Mouse (Mus musculus): ENCODE results near the gene Ceacam3. TPM values are rescaled to one million over a fixed set of nuclear protein-coding genes. Genes with fewer than 3 reads are reported as not detected.
A peak's percentile ranks its signal among the peaks of the same experiment; 100 is the strongest.
"Not testable (repeated sequence)": the region's sequence is repeated elsewhere in the genome, so short reads cannot be mapped to it uniquely, and the experiment has no call there.

The Ceacam3 gene
- total RNA-seq (2015) (not detected in 2 replicates), total RNA-seq (2017) (not detected in 2 replicates)

DNA sequence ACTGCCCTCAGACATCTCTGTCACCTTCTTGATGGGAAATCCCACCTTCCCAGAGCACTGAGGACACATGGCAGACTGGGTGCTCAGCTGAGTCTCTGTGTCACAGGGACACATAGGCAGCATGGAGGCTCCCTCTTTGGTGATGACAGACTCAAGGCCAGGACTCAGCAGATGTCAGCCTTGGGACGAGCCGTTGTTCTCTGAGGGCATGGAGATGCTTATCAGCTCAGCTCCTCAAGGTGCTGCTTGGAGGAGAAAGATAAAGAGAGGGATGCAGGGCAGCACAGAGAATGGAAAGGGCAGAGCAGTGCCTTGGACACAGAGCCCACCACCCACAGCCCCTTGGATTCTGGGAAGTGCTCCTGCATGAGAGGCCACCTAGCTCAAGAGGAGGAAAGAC lies at the start of gene Ceacam3:
Ceacam3 (plus strand) TSS at position 352 of the 400 bp plus-strand sequence.
- ATAC-seq (replicated peaks; ENCODE audit: poor library complexity) = no peak

DNA sequence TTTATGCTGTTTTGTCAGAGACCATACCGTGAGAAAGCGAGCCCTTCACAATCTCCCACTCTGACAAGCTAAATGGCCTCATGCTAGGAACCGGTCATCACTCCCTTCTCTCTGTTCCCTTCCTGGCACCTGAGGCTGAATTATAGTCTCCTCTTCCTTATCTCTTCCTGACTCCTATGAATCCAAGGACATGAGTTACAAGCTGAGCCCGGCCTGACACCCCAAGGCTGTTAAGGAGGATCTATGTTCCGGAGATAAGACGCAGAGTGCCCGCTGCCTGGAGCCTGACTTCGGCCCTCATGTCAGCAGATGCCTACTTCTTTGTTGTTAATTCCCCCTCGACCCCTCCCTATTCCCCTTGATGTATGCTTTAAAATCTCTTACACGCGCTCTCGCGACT lies 48.5 kb upstream of the Ceacam3 start:
- not testable (repeated sequence) for ATAC-seq (replicated peaks; ENCODE audit: poor library complexity)

GRCm38 (mm10) chr7:17135307-17135706 lies 14.8 kb upstream of the Ceacam3 start:
- ATAC-seq (replicated peaks; ENCODE audit: poor library complexity) = no peak

DNA sequence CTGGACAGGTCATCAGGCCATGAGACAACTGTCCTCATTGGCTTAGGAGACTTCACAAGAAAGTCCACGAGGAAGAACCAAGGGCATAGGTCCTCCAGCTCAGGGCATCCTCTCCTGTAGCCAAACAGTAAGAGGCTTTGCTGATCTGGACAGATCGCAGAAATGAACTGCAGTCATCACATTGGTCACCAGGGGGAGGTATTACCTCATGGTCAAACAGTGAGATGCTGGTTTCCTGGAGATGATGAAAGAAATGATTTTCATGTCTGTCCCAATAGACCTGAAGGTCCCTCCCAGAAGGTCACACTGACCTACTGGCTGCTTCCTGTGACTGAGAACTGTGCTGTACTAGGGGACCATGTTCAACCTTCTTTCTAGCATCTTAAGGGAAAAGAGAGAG lies 5.6 kb downstream of the Ceacam3 start:
- ATAC-seq (replicated peaks; ENCODE audit: poor library complexity) = peak; percentile 74

DNA sequence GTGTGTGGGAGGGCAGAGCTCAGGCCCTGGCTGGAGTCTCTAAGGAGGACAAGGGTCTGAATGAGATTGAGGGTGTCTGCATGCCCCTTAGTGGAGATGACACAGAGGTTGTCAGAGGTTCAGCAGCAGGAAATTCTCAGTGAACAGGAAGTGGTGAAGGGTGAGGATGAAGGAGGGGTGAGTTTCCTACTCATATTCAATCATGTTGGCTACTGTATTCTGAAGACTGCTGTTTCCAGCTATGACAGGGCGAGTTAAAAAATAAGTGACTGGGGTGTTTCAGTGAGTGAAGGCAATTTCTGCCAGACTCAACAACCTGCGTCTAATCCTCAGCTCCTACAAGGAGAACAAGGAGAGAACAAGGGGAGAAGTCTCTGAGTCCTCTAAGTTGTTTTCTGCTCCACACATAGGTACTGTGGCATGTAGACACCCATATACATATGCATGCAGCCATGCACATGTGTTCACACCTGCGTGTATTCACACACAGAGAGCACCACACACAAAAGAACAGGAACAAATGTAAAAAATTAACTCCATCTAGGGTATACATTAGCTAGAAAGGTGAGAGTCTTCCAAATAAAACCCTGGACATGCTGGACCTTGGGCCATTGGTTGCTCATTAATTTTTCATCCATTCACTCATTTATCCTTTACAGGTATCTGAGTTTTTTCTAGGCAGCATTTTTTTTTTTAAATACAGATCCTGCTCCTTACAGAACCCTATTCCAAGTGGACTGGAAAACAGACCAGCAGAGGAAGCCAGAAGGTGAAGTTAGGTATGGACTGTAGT lies 7.0 kb downstream of the Ceacam3 start:
- no peak for ATAC-seq (replicated peaks; ENCODE audit: poor library complexity)

GRCm38 (mm10) chr7:17159011-17159410 lies 8.9 kb downstream of the Ceacam3 start:
- ATAC-seq (replicated peaks; ENCODE audit: poor library complexity) = no peak

DNA sequence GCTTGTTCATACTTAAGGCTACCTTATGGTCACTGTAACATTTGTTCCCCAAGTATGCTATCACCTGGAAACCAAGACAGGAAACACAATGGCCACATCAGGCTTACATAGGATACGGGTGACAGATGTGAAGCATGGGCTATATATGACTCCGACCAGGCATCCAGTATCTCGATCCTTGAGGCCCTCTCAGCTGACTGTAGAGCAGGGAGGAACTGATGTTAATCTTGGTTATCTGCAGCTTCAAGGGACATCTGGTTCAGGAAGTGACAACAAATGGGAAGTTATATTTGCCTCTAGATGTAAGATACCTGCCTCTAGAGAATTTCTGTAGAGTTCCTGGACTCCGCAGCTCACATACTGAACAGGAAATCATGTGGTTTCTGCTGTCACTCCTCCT lies 21.7 kb downstream of the Ceacam3 start:
- ATAC-seq (replicated peaks; ENCODE audit: poor library complexity) = no peak

GRCm38 (mm10) chr7:17203177-17203576 lies 53.1 kb downstream of the Ceacam3 start, which contains the start of gene Psg29:
Psg29 (plus strand) TSS chr7:17203477.
- ATAC-seq (replicated peaks; ENCODE audit: poor library complexity) = no peak

DNA sequence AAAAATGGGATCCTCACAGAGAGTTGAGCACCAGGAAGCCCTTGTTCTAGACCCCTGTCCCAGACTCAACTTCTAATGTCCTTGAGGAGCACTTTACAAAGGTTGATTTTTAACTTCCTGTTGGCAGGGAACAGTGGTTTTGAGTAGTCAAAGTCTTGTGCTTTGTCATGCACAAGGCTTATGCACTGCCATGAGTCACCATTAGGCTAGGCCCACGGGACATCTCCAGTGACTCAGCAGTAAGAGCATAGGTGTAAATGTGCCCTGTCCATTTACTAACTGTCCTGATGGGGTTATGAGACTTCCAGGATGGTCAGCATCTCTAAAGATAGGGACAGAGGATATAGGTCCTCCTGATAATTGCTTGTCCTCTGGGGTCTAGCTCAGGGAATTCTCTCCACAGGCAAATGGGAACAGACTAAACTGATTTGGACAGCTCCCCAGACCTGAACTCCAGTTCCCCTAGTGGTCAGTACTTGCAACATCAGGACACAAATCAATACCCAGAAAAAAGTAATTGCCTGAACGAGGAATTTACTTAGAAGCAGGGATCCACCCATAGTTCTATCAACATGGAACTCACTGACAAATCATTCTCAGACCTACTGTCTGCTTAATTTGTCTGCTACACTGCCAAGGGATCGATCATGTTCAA lies 55.6 kb downstream of the Ceacam3 start:
- ATAC-seq (replicated peaks; ENCODE audit: poor library complexity) = no peak

Other genes with a start within 250 kb of the Ceacam3 start
- 2.1 and 2.6 TPM in 2 replicates for gene Ptgir, start 243.8 kb upstream of the Ceacam3 start, total RNA-seq (2015)
- 1.8 and 4.0 TPM in 2 replicates for gene Ptgir, start 243.8 kb upstream of the Ceacam3 start, total RNA-seq (2017)
- gene Calm3, start 226.2 kb upstream of the Ceacam3 start, total RNA-seq (2015) = 125 and 150 TPM in 2 replicates
- gene Calm3, start 226.2 kb upstream of the Ceacam3 start, total RNA-seq (2017) = 419 and 440 TPM in 2 replicates
- not detected in 2 replicates for gene Pnmal2, start 205.6 kb upstream of the Ceacam3 start, total RNA-seq (2015)
- gene Pnmal2, start 205.6 kb upstream of the Ceacam3 start, total RNA-seq (2017) = 0.20 TPM in 1 of 2 replicates, not detected in the other
- gene Pnmal1, start 190.6 kb upstream of the Ceacam3 start, total RNA-seq (2015) = not detected in 2 replicates
- gene Pnmal1, start 190.6 kb upstream of the Ceacam3 start, total RNA-seq (2017) = not detected in 2 replicates
- 0.67 TPM in 1 of 2 replicates, not detected in the other for gene Gm42372, start 167.2 kb upstream of the Ceacam3 start, total RNA-seq (2015)
- 0.20 TPM in 1 of 2 replicates, not detected in the other for gene Gm42372, start 167.2 kb upstream of the Ceacam3 start, total RNA-seq (2017)
- 1.1 and 1.3 TPM in 2 replicates for gene Ccdc8, start 157.6 kb upstream of the Ceacam3 start, total RNA-seq (2015)
- 3.8 and 6.0 TPM in 2 replicates for gene Ccdc8, start 157.6 kb upstream of the Ceacam3 start, total RNA-seq (2017)
- gene Ppp5c, start 122.4 kb upstream of the Ceacam3 start, total RNA-seq (2015) = 74.8 and 80.5 TPM in 2 replicates
- 68.3 and 78.9 TPM in 2 replicates for gene Ppp5c, start 122.4 kb upstream of the Ceacam3 start, total RNA-seq (2017)
- gene Hif3a, start 87.9 kb upstream of the Ceacam3 start, total RNA-seq (2015) = 1.6 and 2.1 TPM in 2 replicates
- 0.21 and 0.78 TPM in 2 replicates for gene Hif3a, start 87.9 kb upstream of the Ceacam3 start, total RNA-seq (2017)
- gene Psg16, start 76.2 kb upstream of the Ceacam3 start, total RNA-seq (2015) = 0.02 TPM in 1 of 2 replicates, not detected in the other
- 0.25 TPM in 1 of 2 replicates, not detected in the other for gene Psg16, start 76.2 kb upstream of the Ceacam3 start, total RNA-seq (2017)
- not detected in 2 replicates for gene Psg29, start 53.2 kb downstream of the Ceacam3 start, total RNA-seq (2015)
- gene Psg29, start 53.2 kb downstream of the Ceacam3 start, total RNA-seq (2017) = not detected in 2 replicates

All from megakaryocyte progenitor cell, adult 5-6 weeks (primary cell).